Mouse (Mus musculus): Measurements from ENCODE around the gene Itk.

Gene Itk

DNA sequence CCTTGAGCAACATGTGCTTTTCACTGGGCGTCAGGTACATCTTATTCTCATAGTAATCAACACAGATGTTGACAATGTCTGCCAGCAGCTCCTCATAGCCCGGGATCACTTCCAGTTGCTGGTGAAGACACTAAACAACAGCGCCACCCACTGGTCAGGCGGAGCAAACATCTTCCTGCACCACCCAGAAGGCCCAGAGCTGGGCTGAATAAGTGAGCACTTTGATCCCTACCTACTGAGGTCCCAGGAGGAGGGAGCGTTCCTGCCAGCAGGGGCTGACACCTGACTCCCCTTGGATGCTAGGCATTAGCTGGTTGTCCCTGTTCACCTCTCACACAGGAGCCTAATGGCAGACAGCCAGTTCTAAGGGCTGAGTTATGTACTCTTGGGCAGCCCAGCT is 112.5 kb downstream of the Itk start:
- no peak for DNase-seq (ENCODE audit: low spot score in 2 of 2)

DNA sequence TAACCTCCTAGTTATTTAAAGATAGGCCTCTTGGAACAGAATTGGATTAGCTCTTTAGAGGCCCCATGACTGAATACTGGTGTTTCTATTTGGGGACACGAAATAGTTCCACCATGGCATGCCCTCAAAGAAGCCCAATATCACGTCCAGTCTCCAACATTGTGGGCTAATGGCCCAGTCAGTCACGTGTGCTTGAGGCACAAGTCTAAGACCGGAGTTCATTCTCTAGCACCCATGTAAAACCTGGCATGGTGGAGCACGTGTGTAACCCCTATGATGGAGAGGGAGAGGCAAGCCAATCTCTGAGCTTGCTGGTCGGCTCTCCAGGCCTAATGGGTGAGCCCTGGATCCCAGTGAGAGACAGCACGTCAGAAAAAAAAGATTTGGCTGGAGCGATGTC is 113.1 kb downstream of the Itk start:
- no peak for DNase-seq (ENCODE audit: low spot score in 2 of 2)

- DNase-seq (ENCODE audit: low spot score in 2 of 2): peak; percentile 86
These were observed 114.0 kb downstream of the Itk start for GRCm38 (mm10) chr11:46275302-46275701.

All from right cerebral cortex, postnatal 10 days (tissue).